Mouse (Mus musculus) gastrocnemius, postnatal 4 days (tissue): ENCODE data around the gene 2510009E07Rik. TPM values are rescaled to one million over a fixed set of nuclear protein-coding genes. Genes with fewer than 3 reads are reported as not detected.

ENCODE experiments used
- DNase-seq, 2 experiments: peaks; one replicate each; pipeline ENCODE4 v3.0.0; 2021 to 2022; ENCODE audit warnings: low spot score in 2 of 2, mixed read lengths in 2 of 2
- total RNA-seq, 2 experiments: library from RNA; stranded (reverse); gene quantifications; 2 replicates each; pipeline ENCODE4 v1.2.3; 2021

2510009E07Rik gene
- total RNA-seq, 2 experiments from 2014 or later = 39.7 to 44.2 TPM

DNA sequence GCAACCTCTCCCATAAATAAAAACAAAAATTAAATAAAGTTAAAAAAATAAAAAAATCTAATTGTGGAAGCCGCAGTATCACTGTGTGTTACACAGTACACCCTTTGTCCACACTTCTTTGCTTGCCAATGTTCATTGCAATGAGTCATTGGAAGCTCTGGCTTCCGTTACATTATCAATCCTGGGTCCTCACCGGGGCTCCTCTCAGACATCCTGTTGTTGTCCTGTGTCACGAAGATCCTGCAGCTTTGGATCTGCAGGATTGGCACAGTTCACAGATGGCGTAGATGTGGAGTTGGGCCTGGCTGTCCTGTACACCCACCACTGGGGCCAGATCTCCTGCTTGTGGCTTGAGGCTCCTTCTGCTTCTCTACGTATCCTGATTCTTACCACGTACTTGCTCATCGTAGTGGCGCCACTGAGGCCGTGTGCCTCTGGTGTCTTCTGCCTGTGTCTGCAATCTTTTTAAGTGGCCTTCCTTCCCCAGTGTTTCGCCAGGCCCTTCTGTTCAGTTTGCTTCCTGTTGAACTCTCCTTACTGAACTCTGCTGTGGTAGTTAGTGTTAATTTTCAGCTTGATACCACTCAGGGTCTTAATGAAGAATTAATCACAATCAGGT, 57.2 kb downstream of the 2510009E07Rik start:
- DNase-seq = no peak

DNA sequence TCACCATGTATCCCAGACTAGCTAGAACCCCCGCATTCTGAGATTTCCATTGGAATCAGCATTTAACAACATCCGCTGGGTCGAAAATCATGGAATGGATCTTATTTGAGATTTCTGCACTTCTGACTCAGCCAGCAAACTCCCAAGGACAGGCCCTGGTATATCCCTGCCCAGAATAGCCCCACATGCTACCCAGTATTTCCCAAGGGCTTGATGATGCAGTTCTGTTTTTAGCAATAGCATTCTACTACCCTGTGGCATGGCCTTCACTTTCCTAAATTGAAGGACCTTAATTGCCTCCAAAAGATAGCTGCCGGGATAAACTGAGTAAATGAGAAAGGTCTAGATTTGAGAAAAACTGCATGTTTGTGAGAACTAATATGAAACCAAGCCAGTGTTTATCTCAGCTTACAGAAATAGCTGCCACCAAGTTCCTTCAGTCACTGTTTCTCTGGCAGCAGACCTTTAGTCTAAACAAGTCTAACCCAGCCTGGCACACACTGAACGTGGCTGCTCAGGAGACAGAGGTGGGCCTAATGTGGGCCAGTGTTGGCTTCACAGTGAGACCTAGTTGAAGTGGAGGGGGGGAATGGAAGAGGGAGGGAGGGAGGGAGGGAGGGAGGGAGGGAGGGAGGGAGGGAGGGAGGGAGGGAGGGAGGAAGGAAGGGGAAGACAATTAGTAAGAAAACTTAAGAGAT, 58.2 kb downstream of the 2510009E07Rik start:
- no peak for DNase-seq

DNA sequence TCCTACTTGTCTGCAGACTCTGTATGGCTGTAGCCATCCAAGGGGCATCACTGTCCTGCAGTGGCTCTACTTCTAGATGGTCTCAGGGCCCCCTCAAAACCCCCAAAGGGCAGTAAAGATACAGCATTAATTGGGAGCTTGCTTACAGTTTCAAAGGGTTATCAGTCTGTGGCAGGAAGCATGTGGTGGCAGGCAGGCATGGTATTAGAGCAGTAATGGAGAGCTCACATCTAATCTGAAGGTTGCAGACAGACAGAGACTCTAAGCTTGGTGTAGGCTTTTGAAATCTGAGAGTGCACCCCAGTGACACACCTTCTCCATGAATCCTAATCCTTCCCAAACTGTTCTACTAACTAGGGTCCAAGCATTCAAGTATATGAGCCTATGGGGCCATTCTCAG, 60.0 kb downstream of the 2510009E07Rik start:
- no peak for DNase-seq

DNA sequence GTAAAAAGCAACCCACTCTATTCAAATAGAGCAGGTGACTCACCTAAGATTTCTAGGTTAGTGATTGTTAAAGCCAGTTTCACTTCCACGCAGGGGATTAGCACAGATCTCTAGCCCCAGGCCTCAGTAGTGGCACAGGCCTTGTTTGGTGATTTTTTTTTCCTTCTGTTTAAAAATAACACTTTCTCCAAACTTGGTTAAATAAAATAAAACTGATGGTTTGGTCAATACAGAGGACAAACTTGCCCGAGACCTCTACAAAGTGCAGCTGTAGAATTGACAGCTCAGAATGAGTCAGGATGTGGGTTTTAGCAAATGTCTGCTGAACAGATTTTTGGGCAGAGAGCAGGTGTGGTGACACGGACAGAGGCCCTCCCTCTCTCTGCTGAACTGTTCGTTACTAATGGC, 62.6 kb downstream of the 2510009E07Rik start:
- no peak for DNase-seq

DNA sequence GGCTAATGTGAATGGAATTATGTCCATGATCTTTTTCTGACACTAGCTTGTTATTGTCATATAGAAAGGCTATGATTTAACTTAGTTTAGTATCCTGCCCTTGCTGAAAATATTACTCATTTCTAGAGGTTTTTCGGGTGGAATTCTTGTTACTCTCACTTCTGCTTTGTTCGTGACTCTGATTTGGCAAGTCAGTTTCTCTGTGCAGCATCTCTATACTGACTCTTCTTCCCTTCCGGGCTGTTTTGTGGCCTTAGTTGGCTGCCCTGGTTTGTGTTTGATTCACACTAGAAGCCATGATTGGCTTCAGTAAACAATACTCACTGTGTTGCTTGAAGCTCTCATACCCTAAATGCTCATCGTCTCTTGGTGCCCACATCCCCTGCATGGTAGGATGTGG, 63.9 kb downstream of the 2510009E07Rik start:
- no peak for DNase-seq

DNA sequence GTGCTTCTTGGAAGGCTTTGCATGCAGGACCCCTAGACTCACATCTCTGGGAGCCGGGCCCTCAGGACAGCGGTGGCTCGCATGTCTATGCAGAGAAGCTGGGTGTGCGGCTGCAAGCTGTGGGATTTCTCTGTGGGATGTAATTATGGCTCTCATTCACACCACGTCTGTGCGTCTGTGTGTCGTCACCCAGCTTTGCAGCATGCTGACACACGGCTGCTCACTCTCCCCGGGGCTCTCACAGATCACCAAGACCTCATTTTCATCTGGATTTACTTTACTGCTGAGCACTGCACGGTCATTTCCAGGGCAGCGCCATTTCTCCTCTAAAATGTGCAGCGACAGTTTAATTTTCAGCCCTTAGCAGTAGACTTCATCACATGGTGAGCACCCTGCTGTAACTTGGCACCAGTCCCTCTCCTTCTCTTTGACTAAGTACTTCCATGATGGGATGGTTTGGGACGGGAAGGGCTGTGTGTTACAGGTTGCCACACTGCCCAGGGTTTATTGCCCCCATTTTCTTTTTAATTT, 66.3 kb downstream of the 2510009E07Rik start:
- DNase-seq = no peak

DNA sequence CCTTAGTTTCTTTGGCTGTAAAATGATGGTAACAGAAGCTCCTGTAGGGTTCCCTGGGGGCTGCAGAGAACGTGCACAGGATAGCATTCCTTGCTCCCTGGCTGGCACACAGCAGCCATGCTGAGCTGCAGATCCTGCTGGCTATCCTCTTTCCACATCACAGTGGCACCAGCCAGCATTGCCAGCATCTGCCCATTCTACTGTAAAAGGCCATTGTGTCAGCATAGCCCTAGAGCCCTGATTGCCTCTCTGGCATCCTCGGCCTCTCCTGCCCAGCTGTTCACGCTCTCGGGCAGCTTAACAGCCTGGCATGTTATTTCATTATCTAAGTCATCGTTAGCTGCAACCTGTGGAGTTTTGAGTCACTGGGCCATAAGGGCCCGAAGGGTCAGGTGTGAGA, 67.2 kb downstream of the 2510009E07Rik start:
- no peak for DNase-seq

DNA sequence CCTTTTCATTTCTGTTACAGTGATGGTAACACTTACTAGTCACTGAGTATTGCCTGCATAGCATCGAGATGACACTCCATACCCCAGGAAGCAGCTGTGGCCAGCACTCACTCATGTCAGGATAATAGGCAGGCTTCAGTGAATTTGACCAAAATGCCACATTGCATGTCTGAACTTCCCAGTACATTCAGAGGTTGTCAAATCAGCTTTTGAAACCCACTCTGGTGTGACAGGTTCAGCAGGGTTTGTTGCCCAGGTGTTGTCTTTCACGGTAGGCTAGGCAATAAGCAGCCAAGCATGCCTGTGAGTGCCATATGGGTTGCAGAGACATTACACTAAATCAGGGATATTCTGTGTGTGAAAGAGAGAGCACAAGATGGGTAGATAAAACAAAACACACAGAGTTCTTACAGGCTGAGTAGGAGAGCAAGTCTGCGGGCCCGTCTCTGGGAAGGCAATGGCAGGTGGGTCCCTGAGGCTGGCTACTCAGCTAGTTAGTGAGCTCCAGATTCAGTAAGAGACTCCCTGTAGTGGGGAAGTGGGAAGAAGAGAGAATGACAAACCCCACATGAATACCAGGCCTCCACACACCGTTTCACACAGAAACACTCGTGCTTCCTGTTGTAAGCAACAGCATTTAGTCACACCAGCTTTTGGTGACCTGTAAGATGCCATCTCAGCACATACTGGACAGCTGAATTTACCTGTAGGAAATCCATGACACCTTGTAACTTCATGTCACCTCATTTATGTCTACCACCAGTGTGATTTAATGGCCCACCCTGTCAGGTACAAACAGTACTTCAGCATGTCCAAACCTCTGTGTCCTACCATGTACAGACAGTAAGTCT, 68.5 kb downstream of the 2510009E07Rik start:
- no peak for DNase-seq

DNA sequence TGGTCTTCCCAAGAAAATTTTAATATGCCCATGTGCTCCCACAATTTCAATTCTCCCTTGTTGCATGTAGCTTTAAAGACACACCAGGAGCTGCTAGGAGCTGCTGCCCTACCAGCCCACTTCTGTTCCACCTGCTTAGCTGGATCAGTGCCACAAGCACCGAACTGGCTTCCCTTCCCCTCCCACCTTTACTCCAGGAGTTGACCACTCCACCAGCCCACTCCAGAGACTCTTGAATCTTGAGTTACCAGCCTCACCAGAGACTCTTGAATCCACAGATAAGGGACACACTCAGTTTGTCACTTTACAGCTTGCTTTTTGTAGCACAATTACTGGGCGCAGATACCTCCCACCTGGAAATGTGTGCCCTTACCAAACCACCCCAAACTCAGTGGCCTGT, 73.8 kb downstream of the 2510009E07Rik start:
- no peak for DNase-seq

DNA sequence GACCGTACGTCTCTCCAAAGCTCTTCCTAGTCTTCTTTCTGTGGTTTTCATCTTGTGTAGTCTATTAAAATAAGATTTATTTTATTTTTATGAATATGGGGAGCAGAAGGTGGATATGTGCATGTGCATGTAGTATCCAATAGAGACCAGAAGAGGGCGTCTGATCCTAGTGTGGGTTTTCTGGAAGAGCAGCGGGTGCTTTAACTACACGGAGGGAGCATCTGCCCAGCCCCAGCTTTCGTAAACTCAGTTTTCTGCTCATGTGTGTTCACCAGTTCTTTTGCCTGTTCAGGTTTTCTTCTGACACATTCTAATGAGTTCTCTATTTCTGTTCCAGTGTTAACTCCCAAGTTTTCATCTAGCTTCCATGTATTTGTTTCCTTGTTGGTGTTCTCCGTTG, 78.7 kb downstream of the 2510009E07Rik start:
- DNase-seq = peak in 1 of 2 experiments; percentile 49

DNA sequence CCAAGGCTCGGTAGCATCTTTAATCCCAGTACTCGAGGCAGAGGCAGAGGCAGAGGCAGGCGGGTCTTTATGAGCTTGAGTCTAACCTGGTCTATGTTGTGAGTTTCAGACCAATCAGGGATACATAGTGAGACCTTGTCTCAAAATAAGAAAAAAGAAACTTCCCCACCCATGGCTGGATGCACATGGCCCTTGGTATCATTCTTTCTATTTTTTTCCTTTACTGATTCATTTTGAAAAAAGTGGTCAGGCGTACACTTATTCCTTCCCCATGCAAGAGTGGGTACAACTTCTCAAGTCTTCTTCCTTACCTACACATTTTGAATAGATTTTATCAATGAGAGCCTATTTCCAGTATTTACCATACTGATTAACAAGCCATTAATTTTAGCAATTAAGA, 84.0 kb downstream of the 2510009E07Rik start:
- no peak for DNase-seq

DNA sequence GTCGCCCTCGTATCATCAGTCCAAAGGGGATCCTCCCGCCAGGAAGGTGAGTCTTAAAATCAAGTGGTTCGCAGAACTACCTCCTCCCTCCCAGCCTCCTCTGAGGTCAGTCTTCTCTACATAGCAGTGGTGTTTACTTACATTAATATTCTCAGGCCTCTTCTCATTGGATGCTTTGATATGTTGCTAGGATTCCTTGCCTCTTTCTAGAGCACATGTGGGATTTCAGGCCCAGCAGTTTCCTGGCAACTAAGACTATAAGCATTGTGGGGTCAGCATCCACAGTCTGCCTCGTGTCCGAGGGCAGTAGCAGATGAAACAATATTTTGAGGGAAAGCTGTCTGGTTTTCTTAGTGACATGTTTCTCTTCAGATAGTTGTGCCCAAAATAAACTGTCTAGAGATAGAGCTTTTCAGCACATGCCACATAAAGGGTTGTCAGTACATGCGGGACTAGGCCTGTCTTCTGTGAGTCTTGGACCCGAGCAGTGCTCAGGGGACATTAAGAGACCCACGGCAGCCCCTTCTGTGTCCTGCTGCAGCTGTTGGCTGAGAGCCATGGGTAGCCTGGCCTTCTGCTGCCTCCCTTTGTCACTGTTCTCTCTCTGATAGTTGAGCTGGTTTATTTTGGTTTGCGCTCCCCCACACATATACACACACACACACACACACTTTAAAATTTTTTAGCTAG, 86.1 kb downstream of the 2510009E07Rik start:
- DNase-seq = no peak

DNA sequence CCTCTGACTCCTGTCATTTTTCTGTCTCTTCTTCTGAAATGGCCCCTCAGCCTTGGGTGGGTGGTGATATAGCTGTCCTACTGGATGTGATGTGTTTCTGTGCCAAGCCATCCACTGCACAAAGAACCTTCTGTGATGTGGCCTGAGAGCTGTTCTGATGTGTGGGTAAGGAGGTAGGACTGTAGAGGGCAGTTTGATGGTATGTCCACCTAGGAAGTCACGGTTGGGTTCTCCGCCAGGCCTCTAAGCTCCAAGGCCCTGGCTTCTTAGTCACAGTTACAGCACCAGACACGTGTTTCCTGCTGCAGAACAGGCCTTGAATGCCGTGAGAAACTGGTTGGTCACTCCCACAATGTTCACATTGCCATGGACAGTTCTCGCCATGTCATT, 86.8 kb downstream of the 2510009E07Rik start:
- no peak for DNase-seq

DNA sequence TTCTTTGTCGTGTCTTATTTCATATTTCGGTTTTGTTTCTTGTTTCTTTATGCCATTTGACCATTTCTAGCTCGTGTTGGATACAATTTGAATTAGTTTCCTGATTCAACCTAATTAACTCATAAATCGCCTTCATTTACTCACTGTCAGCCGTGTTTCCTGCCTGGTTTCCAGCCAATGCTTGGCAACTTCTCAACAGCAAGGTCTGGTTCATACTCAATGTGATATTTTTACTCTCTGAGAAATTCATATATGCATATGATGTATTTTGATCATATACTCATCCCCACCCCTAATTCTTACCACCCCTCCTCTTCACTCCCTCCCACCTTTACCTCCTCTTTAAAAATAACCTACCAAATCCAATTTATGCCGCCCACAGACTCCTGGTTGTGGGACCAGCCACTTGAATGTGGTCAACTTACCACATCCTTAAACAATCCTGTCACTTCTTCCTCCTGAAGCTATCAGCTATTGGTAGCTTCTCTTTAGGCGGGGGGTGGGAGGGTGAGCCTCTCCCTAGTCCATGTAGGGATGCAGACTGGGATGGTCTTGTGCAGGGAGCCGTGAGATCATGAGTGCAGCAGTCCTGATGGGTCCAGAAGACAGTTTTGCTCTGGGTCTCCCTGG, 87.3 kb downstream of the 2510009E07Rik start:
- no peak for DNase-seq

DNA sequence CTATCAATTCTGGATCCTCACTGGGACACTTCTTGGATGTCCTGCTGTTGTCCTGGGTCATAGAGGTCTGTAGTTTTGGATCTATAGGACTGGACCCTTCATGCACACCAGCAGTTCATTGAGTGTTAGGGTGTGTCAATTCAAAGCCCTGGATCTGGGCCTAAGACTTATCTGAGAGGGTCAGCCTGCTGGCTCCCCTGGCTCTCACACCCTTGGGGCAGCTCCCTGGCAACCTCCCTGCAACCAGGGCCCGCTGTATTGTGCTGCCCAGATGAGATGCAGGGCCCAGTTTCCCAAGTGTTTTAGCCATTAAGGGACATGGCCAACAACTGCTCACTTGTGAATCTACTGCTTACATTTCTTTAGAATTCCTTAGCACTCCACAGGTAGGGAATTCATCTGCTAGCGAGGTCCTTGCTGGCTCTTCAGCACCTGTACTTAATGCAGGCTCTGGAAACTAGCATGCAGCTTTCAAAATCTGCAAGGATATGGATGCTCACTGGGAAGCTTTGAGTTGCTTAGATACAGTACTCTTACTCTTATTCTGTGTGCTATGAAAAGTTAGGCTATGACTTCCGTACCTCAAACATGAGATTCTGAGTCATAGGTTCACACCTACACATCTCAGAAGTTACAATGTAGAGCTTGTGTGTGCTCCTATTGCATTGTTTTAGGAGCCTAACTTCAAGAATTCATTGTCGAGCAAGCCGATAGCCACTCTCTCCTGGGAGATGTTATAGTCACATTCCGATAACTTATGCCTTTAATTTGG, 88.0 kb downstream of the 2510009E07Rik start:
- DNase-seq = no peak

DNA sequence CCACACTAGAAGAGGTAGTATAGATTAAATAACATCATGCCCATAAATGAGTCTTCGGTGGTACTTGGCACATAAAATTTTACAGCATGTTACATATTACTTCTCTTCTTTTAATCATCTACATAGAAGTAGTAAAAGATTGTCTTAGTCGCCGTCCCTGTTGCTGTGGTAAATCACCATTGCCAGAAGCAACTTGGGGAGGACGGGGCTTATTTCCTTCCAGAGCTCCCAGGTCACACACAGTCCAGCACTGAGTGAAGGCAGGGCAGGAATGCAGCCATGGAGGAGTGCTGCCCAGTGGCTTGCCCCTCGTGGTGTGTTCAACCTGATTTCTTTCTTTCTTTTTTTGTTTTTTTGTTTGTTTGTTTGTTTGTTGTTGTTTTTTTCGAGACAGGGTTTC, 90.1 kb downstream of the 2510009E07Rik start:
- no peak for DNase-seq
